Mouse (Mus musculus) MEL (cell line): ENCODE measurements at regions not wholly inside any gene's neighbourhood (a gene's known extent, or its start where the extent isn't known, plus 50 kb on each side); places are given as distances from the start of the nearest gene placed in this dataset.

Source experiments
- DNase-seq: peaks from one replicate; pipeline ENCODE4 v3.0.0; 2011; ENCODE audit warnings: low read depth, low spot score
- H3K27ac ChIP-seq: 2 replicates; pipeline ENCODE4 v1.5.1; 2012; ENCODE audit warnings: low read depth, mild to moderate bottlenecking, control low read depth, low read length, moderate library complexity; ENCODE audit not compliant: control insufficient read depth
- H3K27me3 ChIP-seq, 2 experiments: fragments of 150-350 bp in 1 of 2; sonication (generic) in 1 of 2; 2 replicates each; pipeline ENCODE4 v1.6.1; 2012; ENCODE audit warnings: low read length in 2 of 2, mild to moderate bottlenecking in 2 of 2, improper control_type of control experiment in 1 of 2, moderate library complexity in 1 of 2; ENCODE audit not compliant: insufficient read depth in 2 of 2, control insufficient read depth in 1 of 2
- H3K36me3 ChIP-seq, 2 experiments: 2 replicates each; pipeline ENCODE4 v1.6.1; 2012 to 2014; ENCODE audit warnings: low read length in 2 of 2, improper control_type of control experiment in 1 of 2, inconsistent platforms in 1 of 2, mild to moderate bottlenecking in 1 of 2; ENCODE audit not compliant: insufficient read depth in 2 of 2, control insufficient read depth in 1 of 2
- H3K4me1 ChIP-seq, 2 experiments: fragments of 150-350 bp in 1 of 2; sonication (generic) in 1 of 2; 2 replicates each; pipeline ENCODE4 v1.6.1; 2012; ENCODE audit warnings: low read length in 2 of 2, improper control_type of control experiment in 1 of 2, mild to moderate bottlenecking in 1 of 2; ENCODE audit not compliant: insufficient read depth in 2 of 2, control insufficient read depth in 1 of 2
- H3K4me3 ChIP-seq, 2 experiments: fragments of 150-350 bp in 1 of 2; sonication (generic) in 1 of 2; 2 replicates each; pipeline ENCODE4 v1.5.1; 2012; ENCODE audit warnings: low read depth in 2 of 2, low read length in 2 of 2, mild to moderate bottlenecking in 2 of 2, moderate library complexity in 2 of 2, control low read depth in 1 of 2, improper control_type of control experiment in 1 of 2; ENCODE audit not compliant: control insufficient read depth in 1 of 2, insufficient read depth in 1 of 2
- H3K79me2 ChIP-seq: 2 replicates; pipeline ENCODE4 v1.6.1; 2012; ENCODE audit warnings: mild to moderate bottlenecking, low read length, moderate library complexity; ENCODE audit not compliant: control insufficient read depth, poor library complexity, insufficient read depth
- H3K9ac ChIP-seq: 2 replicates; pipeline ENCODE4 v1.6.1; 2012; ENCODE audit warnings: low read depth, mild to moderate bottlenecking, control low read depth, low read length, moderate library complexity; ENCODE audit not compliant: control insufficient read depth, poor library complexity, severe bottlenecking
- H3K9me3 ChIP-seq: fragments of 150-350 bp; sonication (generic); replicated peaks from 2 replicates; pipeline ENCODE4 v1.6.1; 2012; ENCODE audit warnings: mild to moderate bottlenecking, low read length, improper control_type of control experiment, moderate library complexity; ENCODE audit not compliant: insufficient read depth
- BHLHE40 ChIP-seq: IDR thresholded peaks from 2 replicates; pipeline ENCODE4 v1.6.1; 2012; ENCODE audit warnings: low read depth, mild to moderate bottlenecking, inconsistent platforms, low read length, improper control_type of control experiment, borderline replicate concordance
- CHD2 ChIP-seq: IDR thresholded peaks from 2 replicates; pipeline ENCODE4 v1.6.1; 2011; ENCODE audit warnings: low read length, improper control_type of control experiment
- E2F4 ChIP-seq: IDR thresholded peaks from 2 replicates; pipeline ENCODE4 v1.6.1; 2011; ENCODE audit warnings: low read depth, low read length, improper control_type of control experiment, borderline replicate concordance
- ETS1 ChIP-seq: IDR thresholded peaks from 2 replicates; pipeline ENCODE4 v1.6.1; 2012; ENCODE audit warnings: low read depth, mild to moderate bottlenecking, inconsistent platforms, low read length, improper control_type of control experiment, moderate library complexity
- JUND ChIP-seq: IDR thresholded peaks from 2 replicates; pipeline ENCODE4 v1.6.1; 2011; ENCODE audit warnings: low read depth, mild to moderate bottlenecking, improper control_type of control experiment, low read length
- MAZ ChIP-seq: IDR thresholded peaks from 2 replicates; pipeline ENCODE4 v1.6.1; 2012; ENCODE audit warnings: low read depth, mild to moderate bottlenecking, inconsistent platforms, low read length, improper control_type of control experiment
- MEF2A ChIP-seq: IDR thresholded peaks from 2 replicates; pipeline ENCODE4 v1.6.1; 2014; ENCODE audit warnings: low read depth, mild to moderate bottlenecking, inconsistent platforms, low read length, improper control_type of control experiment; ENCODE audit not compliant: poor library complexity, insufficient replicate concordance, severe bottlenecking; ENCODE audit errors: extremely low read depth
- NELFE ChIP-seq: IDR thresholded peaks from 2 replicates; pipeline ENCODE4 v1.6.1; 2011; ENCODE audit warnings: low read depth, low read length, improper control_type of control experiment
- POLR2A ChIP-seq, 2 experiments: IDR thresholded peaks; 2 replicates each; pipeline ENCODE4 v1.6.1; 2011 to 2012; ENCODE audit warnings: low read length in 2 of 2, mild to moderate bottlenecking in 2 of 2, control low read depth in 1 of 2, improper control_type of control experiment in 1 of 2, low read depth in 1 of 2, moderate library complexity in 1 of 2; ENCODE audit not compliant: control insufficient read depth in 1 of 2, insufficient read depth in 1 of 2, poor library complexity in 1 of 2
- POLR2AphosphoS2 ChIP-seq: IDR thresholded peaks from 2 replicates; pipeline ENCODE4 v1.6.1; 2011; ENCODE audit warnings: low read length, improper control_type of control experiment
- POLR2AphosphoS5 ChIP-seq: IDR thresholded peaks from 2 replicates; pipeline ENCODE4 v1.6.1; 2012; ENCODE audit warnings: low read depth, borderline replicate concordance, mild to moderate bottlenecking, inconsistent platforms, low read length, moderate library complexity, mixed read lengths
- RCOR1 ChIP-seq: IDR thresholded peaks from 2 replicates; pipeline ENCODE4 v1.6.1; 2012; ENCODE audit warnings: low read depth, mild to moderate bottlenecking, inconsistent platforms, low read length, improper control_type of control experiment
- USF2 ChIP-seq, 2 experiments: IDR thresholded peaks; 2 replicates each; pipeline ENCODE4 v1.6.1; 2011 to 2012; ENCODE audit warnings: improper control_type of control experiment in 2 of 2, low read length in 2 of 2, borderline replicate concordance in 1 of 2, inconsistent platforms in 1 of 2, low read depth in 1 of 2, mild to moderate bottlenecking in 1 of 2; ENCODE audit not compliant: insufficient read depth in 1 of 2
- ZMIZ1 ChIP-seq: IDR thresholded peaks from 2 replicates; pipeline ENCODE4 v1.6.1; 2012; ENCODE audit warnings: low read depth, mild to moderate bottlenecking, inconsistent platforms, low read length, improper control_type of control experiment, moderate library complexity

DNA sequence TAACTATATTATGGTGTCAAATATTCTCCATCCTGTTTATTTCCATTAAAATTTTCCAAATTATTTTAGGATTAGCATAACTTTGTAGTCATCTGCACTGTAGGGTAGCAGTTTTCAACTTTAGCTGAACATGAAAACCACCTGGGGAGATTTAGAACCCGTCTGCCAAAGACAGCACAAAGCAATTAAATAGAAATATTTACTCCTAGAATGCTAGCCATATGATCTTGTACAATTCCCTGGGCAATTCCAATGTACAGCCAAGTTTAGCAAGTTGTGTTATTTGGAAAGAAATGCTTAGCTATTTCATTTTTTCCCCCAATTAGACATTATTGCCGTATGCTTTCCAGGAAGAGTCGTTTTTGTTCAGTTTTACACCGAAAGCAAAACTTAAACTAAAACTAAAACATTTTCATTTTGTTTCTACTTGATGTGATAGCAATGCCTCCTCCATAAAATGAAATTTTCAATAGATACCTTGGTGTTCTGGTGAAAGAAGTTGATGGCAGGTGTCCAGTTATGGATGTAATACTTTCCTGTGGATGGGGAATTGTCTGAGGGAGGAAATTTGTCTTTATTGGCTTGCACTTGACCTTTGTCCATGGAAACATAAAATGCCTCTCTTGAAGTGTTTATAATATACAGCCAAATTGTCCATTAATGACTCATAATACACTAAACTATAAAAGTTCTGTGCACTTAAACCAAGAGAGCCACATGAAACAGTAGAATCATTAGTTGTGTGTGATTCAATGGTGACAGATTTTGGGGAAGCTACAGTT lies 282.3 kb downstream of the Usp25 start:
- no peaks in the 10 kb centered on the region for H3K4me1 ChIP-seq

GRCm38 (mm10) chr16:77292317-77292771 lies 278.8 kb downstream of the Usp25 start:
- no peaks in the 10 kb centered on the region for H3K36me3 ChIP-seq
- TF ChIP-seq ZMIZ1 = no peak
- TF ChIP-seq POLR2A (IDR thresholded peaks at IDR 0.05; ENCODE audit: control insufficient read depth in 1 of 2, insufficient read depth in 1 of 2, low read depth in 1 of 2, low read length in 2 of 2, poor library complexity in 1 of 2) = no peak
- TF ChIP-seq NELFE = no peak
- no peak for TF ChIP-seq POLR2AphosphoS5
- TF ChIP-seq JUND = no peak
- no peak for TF ChIP-seq MEF2A
- H3K27ac ChIP-seq = no peak overlapping the region
- no peaks in the 10 kb centered on the region for H3K79me2 ChIP-seq
- no peaks in the 10 kb centered on the region for H3K27me3 ChIP-seq
- no peaks in the 10 kb centered on the region for H3K9me3 ChIP-seq
- no peak overlapping the region for H3K9ac ChIP-seq
- H3K4me1 ChIP-seq = no peaks in the 10 kb centered on the region
- DNase-seq = no peak
- H3K4me3 ChIP-seq = no peak overlapping the region

More for the DNA sequence above, 282.3 kb downstream of the Usp25 start:
- no peak for DNase-seq
- no peak overlapping the region for H3K27ac ChIP-seq
- no peaks in the 10 kb centered on the region for H3K36me3 ChIP-seq
- no peak overlapping the region for H3K9ac ChIP-seq
- no peaks in the 10 kb centered on the region for H3K27me3 ChIP-seq
- no peaks in the 10 kb centered on the region for H3K79me2 ChIP-seq
- no peak overlapping the region for H3K4me3 ChIP-seq
- no peaks in the 10 kb centered on the region for H3K9me3 ChIP-seq
- TF ChIP-seq RCOR1 (no peak), MAZ (no peak), ETS1 (no peak), POLR2AphosphoS2 (no peak), E2F4 (no peak), CHD2 (no peak), NELFE (no peak), JUND (no peak), BHLHE40 (no peak)

DNA sequence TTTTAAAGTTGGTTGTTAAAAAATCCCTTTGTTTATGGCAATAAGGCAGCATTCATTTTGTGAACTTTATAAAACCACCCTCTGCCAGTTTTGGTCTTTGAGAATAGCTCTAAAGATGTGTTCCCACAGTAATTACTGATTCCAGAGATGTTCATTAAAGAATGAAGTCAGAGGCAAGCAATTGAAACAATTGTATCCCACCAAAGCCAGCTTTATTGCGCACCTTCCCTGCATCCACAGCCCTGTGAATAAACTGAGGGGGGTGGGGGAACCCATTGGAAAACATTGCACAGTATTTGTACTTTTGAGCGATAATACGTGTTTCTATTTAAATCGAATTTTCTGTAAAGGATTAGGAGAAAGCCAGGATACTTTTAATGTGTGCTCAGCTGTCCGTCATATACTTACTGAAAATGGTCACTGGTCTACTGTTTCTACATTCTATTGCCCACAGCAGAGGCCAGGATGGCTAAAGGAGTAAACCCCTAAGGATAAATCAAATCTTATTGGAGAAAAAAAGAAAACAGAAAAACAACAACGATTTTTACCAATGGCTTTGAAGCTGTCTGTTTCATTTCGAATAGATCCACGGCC lies 278.3 kb downstream of the Usp25 start:
- no peak overlapping the region for H3K27ac ChIP-seq
- no peaks in the 10 kb centered on the region for H3K36me3 ChIP-seq
- H3K27me3 ChIP-seq = no peaks in the 10 kb centered on the region
- no peak overlapping the region for H3K9ac ChIP-seq
- no peak overlapping the region for H3K4me3 ChIP-seq
- DNase-seq = no peak
- H3K4me1 ChIP-seq = no peaks in the 10 kb centered on the region
- H3K79me2 ChIP-seq = no peaks in the 10 kb centered on the region
- no peaks in the 10 kb centered on the region for H3K9me3 ChIP-seq
- no peak for TF ChIP-seq USF2 (IDR thresholded peaks at IDR 0.05; ENCODE audit: borderline replicate concordance in 1 of 2, insufficient read depth in 1 of 2, low read depth in 1 of 2, low read length in 2 of 2)
- no peak for TF ChIP-seq POLR2AphosphoS5
